Mouse (Mus musculus) heart, postnatal 0 days (tissue): ENCODE data around the gene Camta1.

Experiments used
- CTCF ChIP-seq: IDR thresholded peaks from 2 replicates; pipeline ENCODE4 v1.5.1; 2016; ENCODE audit warnings: antibody characterized with exemption, control low read depth, low read depth
- EP300 ChIP-seq: IDR thresholded peaks from 2 replicates; pipeline ENCODE4 v1.6.1; 2016; ENCODE audit warnings: antibody characterized with exemption, low read depth

DNA sequence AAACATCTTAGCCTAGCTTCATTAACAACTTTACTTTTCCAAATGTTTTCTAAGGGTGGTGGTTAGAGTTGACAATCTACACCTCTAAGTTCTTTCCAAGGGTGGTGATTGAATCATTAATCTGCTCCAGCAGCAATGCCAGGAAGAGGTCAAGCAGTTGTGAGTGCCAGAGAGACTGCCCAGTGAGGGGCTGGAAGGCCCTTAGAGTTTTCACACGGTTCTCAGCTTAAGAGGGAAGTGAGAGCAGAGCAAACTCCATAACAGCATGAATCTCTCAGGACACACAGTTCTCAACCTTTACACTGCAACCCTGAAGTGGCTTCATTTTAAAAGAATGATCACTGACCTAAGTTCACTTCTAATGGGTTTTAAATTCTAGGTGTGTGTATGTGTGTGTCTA lies 886.5 kb downstream of the Camta1 start:
- TF ChIP-seq EP300 = no peak
- no peak for TF ChIP-seq CTCF
